Mouse (Mus musculus): ENCODE results near the gene Nhej1. TPM values are rescaled to one million over a fixed set of nuclear protein-coding genes. Genes with fewer than 3 reads are reported as not detected.

The Nhej1 gene
- total and polyA plus RNA-seq, 3 experiments: 1.7 to 5.2 TPM; not detected in 1

DNA sequence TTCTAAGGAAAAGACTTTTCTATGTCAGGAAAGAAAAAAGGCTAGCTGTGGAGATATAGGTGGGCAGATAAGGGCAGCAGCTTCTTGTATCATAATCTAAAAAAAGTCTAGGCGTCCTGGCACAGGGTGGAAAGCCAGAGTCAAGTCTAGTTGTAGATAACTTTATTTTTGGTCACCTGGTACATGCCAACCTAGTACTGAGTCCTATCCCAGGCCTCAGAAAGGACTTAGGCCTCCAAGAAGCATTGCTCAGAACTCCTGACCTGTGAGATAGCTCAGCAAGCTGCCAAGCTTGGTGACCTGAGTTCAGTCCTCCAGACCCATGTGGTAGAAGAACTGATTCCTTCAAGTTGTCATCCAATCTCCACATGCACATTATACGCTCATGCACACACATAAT lies 76.4 kb downstream of the Nhej1 start:
- Histone ChIP-seq H3K27ac (ENCODE audit: control insufficient read depth, low read depth, low read length) (no peak overlapping the region), H3K9ac (ENCODE audit: control insufficient read depth, low read depth, low read length, poor library complexity, severe bottlenecking) (no peak overlapping the region), H3K79me2 (ENCODE audit: control insufficient read depth, insufficient read depth, low read length, poor library complexity) (no peaks in the 10 kb centered on the region), H3K27me3 (ENCODE audit: control insufficient read depth in 1 of 2, insufficient read depth in 2 of 2, low read length in 2 of 2) (no peaks in the 10 kb centered on the region), H3K4me3 (ENCODE audit: control insufficient read depth in 1 of 2, insufficient read depth in 1 of 2, low read depth in 2 of 2, low read length in 2 of 2) (no peak overlapping the region), H3K4me1 (ENCODE audit: control insufficient read depth in 1 of 2, insufficient read depth in 2 of 2, low read length in 2 of 2) (no peaks in the 10 kb centered on the region; a peak in 2 of 4 replicates), H3K9me3 (replicated peaks; ENCODE audit: insufficient read depth, low read length) (no peaks in the 10 kb centered on the region), H3K36me3 (ENCODE audit: control insufficient read depth in 1 of 2, insufficient read depth in 2 of 2, low read length in 2 of 2) (no peaks in the 10 kb centered on the region; a peak in 1 of 4 replicates)
- 0 out of 2 replicates have a peak, but pooled peaks have one; percentile 6 for TF ChIP-seq USF1 (IDR thresholded peaks at IDR 0.05; ENCODE audit: low read depth, low read length)
- TF ChIP-seq POLR2AphosphoS5 (IDR thresholded peaks at IDR 0.05; ENCODE audit: borderline replicate concordance, low read depth, low read length): no peak
- DNase-seq (ENCODE audit: low read depth, low spot score): peak; percentile 6

DNA sequence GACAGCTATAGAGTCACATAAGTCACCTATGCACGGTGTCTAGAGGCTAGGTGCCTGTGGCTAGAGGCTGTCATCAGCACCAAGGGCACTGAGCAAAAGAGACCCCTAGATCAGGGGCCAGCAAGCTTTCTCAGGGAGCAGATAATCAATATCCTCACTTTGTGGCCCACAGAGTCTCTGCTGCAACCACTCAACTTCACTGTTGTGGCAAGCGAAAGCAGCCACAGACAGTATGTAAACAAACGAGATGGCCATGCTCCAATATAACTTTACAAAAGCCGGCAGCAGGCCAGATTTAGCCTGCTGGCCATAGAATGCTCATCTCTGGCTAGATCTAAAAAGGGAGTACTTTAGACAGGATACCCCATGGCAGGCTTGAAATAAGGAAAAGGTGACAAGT lies 77.0 kb downstream of the Nhej1 start:
- no peaks in the 10 kb centered on the region for H3K27me3 ChIP-seq (ENCODE audit: control insufficient read depth in 1 of 2, insufficient read depth in 2 of 2, low read length in 2 of 2)
- TF ChIP-seq MEF2A (IDR thresholded peaks at IDR 0.05; ENCODE audit: extremely low read depth, insufficient replicate concordance, low read depth, low read length, poor library complexity, severe bottlenecking) (no peak), ELF1 (IDR thresholded peaks at IDR 0.05; ENCODE audit: low read depth, low read length) (no peak), UBTF (IDR thresholded peaks at IDR 0.05; ENCODE audit: borderline replicate concordance, insufficient read depth, low read depth, low read length) (no peak), MYB (IDR thresholded peaks at IDR 0.05; ENCODE audit: low read depth, low read length) (no peak), GATA1 (IDR thresholded peaks at IDR 0.05; ENCODE audit: low read depth, low read length) (no peak), CHD2 (IDR thresholded peaks at IDR 0.05; ENCODE audit: low read length) (no peak), CTCF (IDR thresholded peaks at IDR 0.05 in 2 of 3, conservative IDR thresholded peaks at IDR 0.05 in 1 of 3; ENCODE audit: control insufficient read depth in 1 of 3, insufficient read depth in 1 of 3, low read depth in 2 of 3, low read length in 3 of 3, poor library complexity in 1 of 3, severe bottlenecking in 1 of 3) (no peak), HCFC1 (IDR thresholded peaks at IDR 0.05; ENCODE audit: low read depth, low read length) (no peak), SIN3A (IDR thresholded peaks at IDR 0.05; ENCODE audit: low read length) (no peak), TBP (IDR thresholded peaks at IDR 0.05; ENCODE audit: low read depth, low read length) (no peak), MAFK (IDR thresholded peaks at IDR 0.05; ENCODE audit: borderline replicate concordance, low read depth, low read length) (no peak), CHD1 (IDR thresholded peaks at IDR 0.05; ENCODE audit: low read depth, low read length) (no peak), NELFE (IDR thresholded peaks at IDR 0.05; ENCODE audit: low read depth, low read length) (no peak), RAD21 (IDR thresholded peaks at IDR 0.05; ENCODE audit: low read depth, low read length) (no peak), USF2 (IDR thresholded peaks at IDR 0.05; ENCODE audit: borderline replicate concordance in 1 of 2, insufficient read depth in 1 of 2, low read depth in 1 of 2, low read length in 2 of 2) (no peak), POLR2AphosphoS2 (IDR thresholded peaks at IDR 0.05; ENCODE audit: low read length) (no peak), POLR2AphosphoS5 (IDR thresholded peaks at IDR 0.05; ENCODE audit: borderline replicate concordance, low read depth, low read length) (no peak), USF1 (IDR thresholded peaks at IDR 0.05; ENCODE audit: low read depth, low read length) (no peak), KAT2A (conservative IDR thresholded peaks at IDR 0.05; ENCODE audit: low read depth, low read length) (no peak)

More for the DNA sequence above, 77.0 kb downstream of the Nhej1 start:
- Histone ChIP-seq H3K9me3 (replicated peaks; ENCODE audit: insufficient read depth, low read length) (no peaks in the 10 kb centered on the region), H3K36me3 (ENCODE audit: control insufficient read depth in 1 of 2, insufficient read depth in 2 of 2, low read length in 2 of 2) (no peaks in the 10 kb centered on the region; a peak in 1 of 4 replicates), H3K27ac (ENCODE audit: control insufficient read depth, low read depth, low read length) (no peak overlapping the region), H3K9ac (ENCODE audit: control insufficient read depth, low read depth, low read length, poor library complexity, severe bottlenecking) (no peak overlapping the region), H3K79me2 (ENCODE audit: control insufficient read depth, insufficient read depth, low read length, poor library complexity) (no peaks in the 10 kb centered on the region), H3K4me1 (ENCODE audit: control insufficient read depth in 1 of 2, insufficient read depth in 2 of 2, low read length in 2 of 2) (no peaks in the 10 kb centered on the region; a peak in 2 of 4 replicates), H3K4me3 (ENCODE audit: control insufficient read depth in 1 of 2, insufficient read depth in 1 of 2, low read depth in 2 of 2, low read length in 2 of 2) (no peak overlapping the region)
- DNase-seq (ENCODE audit: low read depth, low spot score): no peak
